Mouse (Mus musculus) cerebral cortex, adult 2 months (tissue): ENCODE results near the gene Miga2.

ENCODE experiments used
- WGBS: fragments of 180-500 bp; shearing (Covaris S2); methylation state at CpG from one replicate; pipeline ENCODE4 v1.1.7; 2018; 5-methylcytosine and 5-hydroxymethylcytosine counted together

Gene Miga2

DNA sequence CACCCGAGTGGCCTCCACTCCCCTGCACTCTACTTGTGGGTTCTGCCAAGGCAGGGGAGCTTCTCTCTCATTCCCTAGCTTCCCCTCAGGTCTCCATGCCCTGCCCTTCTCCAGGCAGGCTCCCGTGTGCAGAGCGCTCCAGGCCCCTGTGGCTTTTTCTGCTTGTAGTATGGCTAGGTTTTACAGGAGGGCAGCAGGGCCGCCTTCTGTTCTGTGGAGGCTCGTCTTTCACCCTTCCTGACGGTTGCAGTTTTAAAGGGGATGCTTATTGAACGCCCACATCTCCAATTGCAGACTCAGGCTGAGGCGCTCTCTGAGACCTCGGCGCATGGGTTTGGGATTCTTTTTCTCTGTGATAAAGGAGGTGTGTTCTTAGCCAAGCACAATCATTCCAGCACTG is 55.1 kb downstream of the Miga2 start:
- WGBS: 35% methylated on average over 10 of the region's 10 CpGs

DNA sequence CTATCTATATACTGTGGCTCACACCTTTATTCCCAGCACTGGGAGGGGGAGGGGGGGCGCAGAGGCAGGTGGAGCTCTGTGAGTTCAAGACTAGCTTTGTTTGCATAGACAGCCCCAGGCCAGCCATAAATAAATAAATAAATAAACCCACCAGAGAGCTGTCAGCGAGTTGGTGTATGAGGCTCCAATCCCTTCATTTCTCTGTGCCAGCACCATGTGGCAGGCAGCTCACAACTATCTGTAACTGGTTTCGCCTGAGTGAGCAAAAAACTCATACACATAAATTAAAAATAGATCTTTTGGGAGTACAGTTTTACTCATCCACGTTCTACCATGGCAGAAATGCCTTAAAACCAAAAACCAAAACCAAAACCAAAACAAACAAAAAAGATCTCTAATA is 57.4 kb downstream of the Miga2 start:
- 43% methylated on average over 4 of the region's 4 CpGs for WGBS
